Mouse (Mus musculus) CH12.LX (cell line): ENCODE results near the gene Mettl7a2.
A peak's percentile ranks its signal among the peaks of the same experiment; 100 is the strongest.

Experiments
- CTCF ChIP-seq, 2 experiments: IDR thresholded peaks in 1 of 2; conservative IDR thresholded peaks in 1 of 2; 2 replicates each; pipeline ENCODE4 v1.5.1; 2011 to 2012; ENCODE audit warnings: low read depth in 2 of 2, low read length in 2 of 2, improper control_type of control experiment in 1 of 2, inconsistent platforms in 1 of 2, mild to moderate bottlenecking in 1 of 2, moderate library complexity in 1 of 2
- EP300 ChIP-seq: IDR thresholded peaks from 2 replicates; pipeline ENCODE4 v1.6.1; 2011; ENCODE audit warnings: low read length, improper control_type of control experiment
- HCFC1 ChIP-seq: IDR thresholded peaks from 2 replicates; pipeline ENCODE4 v1.6.1; 2012; ENCODE audit warnings: low read depth, mild to moderate bottlenecking, inconsistent platforms, low read length, improper control_type of control experiment
- JUND ChIP-seq: conservative IDR thresholded peaks from 2 replicates; pipeline ENCODE4 v1.6.1; 2011; ENCODE audit warnings: low read depth, low read length, improper control_type of control experiment
- MAFK ChIP-seq: IDR thresholded peaks from 2 replicates; pipeline ENCODE4 v1.6.1; 2011; ENCODE audit warnings: low read length, improper control_type of control experiment; ENCODE audit not compliant: insufficient replicate concordance
- MAX ChIP-seq: IDR thresholded peaks from 2 replicates; pipeline ENCODE4 v1.6.1; 2011; ENCODE audit warnings: low read length, improper control_type of control experiment
- NELFE ChIP-seq: IDR thresholded peaks from 2 replicates; pipeline ENCODE4 v1.6.1; 2011; ENCODE audit warnings: low read depth, low read length, improper control_type of control experiment
- POLR2A ChIP-seq: IDR thresholded peaks from 2 replicates; pipeline ENCODE4 v1.6.1; 2011; ENCODE audit warnings: low read depth, mild to moderate bottlenecking, improper control_type of control experiment, low read length
- ZMIZ1 ChIP-seq: IDR thresholded peaks from 2 replicates; pipeline ENCODE4 v1.6.1; 2012; ENCODE audit warnings: low read depth, mild to moderate bottlenecking, inconsistent platforms, low read length, improper control_type of control experiment
- ZNF384 ChIP-seq: IDR thresholded peaks from 2 replicates; pipeline ENCODE4 v1.6.1; 2012; ENCODE audit warnings: low read depth, low read length, improper control_type of control experiment, inconsistent platforms

DNA sequence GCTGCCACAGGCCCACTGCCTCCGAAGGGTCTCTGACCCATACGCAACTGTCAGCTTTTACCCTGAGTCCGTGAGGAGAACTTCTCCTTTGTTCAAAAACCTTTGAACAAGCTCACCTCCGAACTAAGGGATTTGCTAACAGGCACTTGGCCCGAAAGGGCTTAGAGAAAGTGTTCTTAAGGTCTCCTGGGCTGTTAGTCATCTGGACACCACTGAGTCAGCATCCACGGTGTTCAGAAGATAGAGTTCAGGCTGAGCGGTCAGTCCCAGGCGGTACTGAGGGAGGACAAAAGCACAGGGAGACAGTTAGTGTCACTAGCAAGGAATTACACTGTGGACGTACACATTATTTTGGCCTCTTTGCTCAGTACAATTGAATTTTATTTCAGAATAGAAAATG lies 35.9 kb downstream of the Mettl7a2 start:
- TF ChIP-seq CTCF (conservative IDR thresholded peaks at IDR 0.05 in 1 of 2, IDR thresholded peaks at IDR 0.05 in 1 of 2; ENCODE audit: low read depth in 2 of 2, low read length in 2 of 2) (no peak), NELFE (no peak), MAX (no peak), ZMIZ1 (no peak), JUND (no peak), MAFK (0 out of 2 replicates have a peak, but pooled peaks have one; percentile 37), EP300 (no peak), POLR2A (no peak), HCFC1 (no peak), ZNF384 (no peak)
